Mouse (Mus musculus) MEL (cell line): ENCODE results near the gene Dpf3.

Source experiments
- BHLHE40 ChIP-seq: IDR thresholded peaks from 2 replicates; pipeline ENCODE4 v1.6.1; 2012; ENCODE audit warnings: low read depth, mild to moderate bottlenecking, inconsistent platforms, low read length, improper control_type of control experiment, borderline replicate concordance
- CTCF ChIP-seq, 3 experiments: IDR thresholded peaks in 2 of 3; conservative IDR thresholded peaks in 1 of 3; 2 replicates each; pipeline ENCODE4 v1.5.1; 2011 to 2012; ENCODE audit warnings: low read length in 3 of 3, low read depth in 2 of 3, mild to moderate bottlenecking in 2 of 3, improper control_type of control experiment in 1 of 3, inconsistent platforms in 1 of 3, mixed read lengths in 1 of 3, moderate library complexity in 1 of 3; ENCODE audit not compliant: control insufficient read depth in 1 of 3, insufficient read depth in 1 of 3, poor library complexity in 1 of 3, severe bottlenecking in 1 of 3
- EP300 ChIP-seq, 2 experiments: IDR thresholded peaks; 2 replicates each; pipeline ENCODE4 v1.6.1; 2011; ENCODE audit warnings: improper control_type of control experiment in 2 of 2, low read length in 2 of 2, low read depth in 1 of 2, mild to moderate bottlenecking in 1 of 2
- ETS1 ChIP-seq: IDR thresholded peaks from 2 replicates; pipeline ENCODE4 v1.6.1; 2012; ENCODE audit warnings: low read depth, mild to moderate bottlenecking, inconsistent platforms, low read length, improper control_type of control experiment, moderate library complexity
- GABPA ChIP-seq: IDR thresholded peaks from 2 replicates; pipeline ENCODE4 v1.6.1; 2012; ENCODE audit warnings: low read depth, mild to moderate bottlenecking, inconsistent platforms, low read length, improper control_type of control experiment, moderate library complexity
- GATA1 ChIP-seq: IDR thresholded peaks from 2 replicates; pipeline ENCODE4 v1.6.1; 2011; ENCODE audit warnings: low read depth, low read length, improper control_type of control experiment
- POLR2A ChIP-seq, 2 experiments: IDR thresholded peaks; 2 replicates each; pipeline ENCODE4 v1.6.1; 2011 to 2012; ENCODE audit warnings: low read length in 2 of 2, mild to moderate bottlenecking in 2 of 2, control low read depth in 1 of 2, improper control_type of control experiment in 1 of 2, low read depth in 1 of 2, moderate library complexity in 1 of 2; ENCODE audit not compliant: control insufficient read depth in 1 of 2, insufficient read depth in 1 of 2, poor library complexity in 1 of 2
- RAD21 ChIP-seq: IDR thresholded peaks from 2 replicates; pipeline ENCODE4 v1.6.1; 2011; ENCODE audit warnings: mild to moderate bottlenecking, low read depth, low read length, improper control_type of control experiment
- USF2 ChIP-seq, 2 experiments: IDR thresholded peaks; 2 replicates each; pipeline ENCODE4 v1.6.1; 2011 to 2012; ENCODE audit warnings: improper control_type of control experiment in 2 of 2, low read length in 2 of 2, borderline replicate concordance in 1 of 2, inconsistent platforms in 1 of 2, low read depth in 1 of 2, mild to moderate bottlenecking in 1 of 2; ENCODE audit not compliant: insufficient read depth in 1 of 2

DNA sequence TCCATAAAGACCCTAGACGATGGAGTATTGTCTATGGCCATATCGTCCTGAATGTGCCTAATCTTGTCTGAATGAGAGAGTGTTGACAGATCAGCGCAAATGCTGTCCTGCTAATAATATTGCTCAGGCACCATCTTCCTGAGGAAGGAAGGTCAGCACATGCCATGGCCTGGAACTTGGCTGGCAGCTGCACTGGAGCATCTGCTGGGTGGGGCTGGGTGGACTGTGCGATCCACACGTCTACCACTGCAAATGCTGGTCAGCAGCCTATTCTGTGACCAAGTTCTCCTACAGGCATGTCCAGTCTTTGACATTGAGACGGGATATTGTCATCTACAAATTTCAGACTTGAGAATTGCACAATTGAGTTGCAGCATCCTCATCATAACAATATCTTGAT is 257.8 kb downstream of the Dpf3 start:
- TF ChIP-seq GATA1 (no peak), EP300 (IDR thresholded peaks at IDR 0.05; ENCODE audit: low read depth in 1 of 2, low read length in 2 of 2) (no peak), ETS1 (no peak), POLR2A (IDR thresholded peaks at IDR 0.05; ENCODE audit: control insufficient read depth in 1 of 2, insufficient read depth in 1 of 2, low read depth in 1 of 2, low read length in 2 of 2, poor library complexity in 1 of 2) (no peak), RAD21 (no peak), BHLHE40 (no peak), GABPA (no peak), CTCF (IDR thresholded peaks at IDR 0.05 in 2 of 3, conservative IDR thresholded peaks at IDR 0.05 in 1 of 3; ENCODE audit: control insufficient read depth in 1 of 3, insufficient read depth in 1 of 3, low read depth in 2 of 3, low read length in 3 of 3, poor library complexity in 1 of 3, severe bottlenecking in 1 of 3) (no peak), USF2 (IDR thresholded peaks at IDR 0.05; ENCODE audit: borderline replicate concordance in 1 of 2, insufficient read depth in 1 of 2, low read depth in 1 of 2, low read length in 2 of 2) (no peak)
